9 mouse cellular contexts compared by ENCODE assay signal in genomic region chr6:112197445-112197844, GRCm38 (mm10).
DNase-seq lines count a peak whose midpoint lies in the region; ATAC-seq lines count a peak whose summit lies in the region.
"Had no signal": no experiment of that assay in that cellular context is flagged by ENCODE, and none has a peak within 500 bp of the region (broad histone marks: within the 10 kb centered on the region; RNA-seq: fewer than 3 reads in every experiment).

No protein-coding gene starts in this region.

- H3K27ac ChIP-seq in embryonic facial prominence, embryonic 11.5 days (replicated peaks; ENCODE audit: low read depth, low read length), result no peak overlapping the region
- H3K27ac ChIP-seq in midbrain, embryonic 15.5 days, result no peak overlapping the region

- DNase-seq in spleen, adult 18-20 months, result peak; percentile 34 to 67
- DNase-seq in spleen, adult 12 weeks (ENCODE audit: low spot score), result no peak
- DNase-seq in embryonic facial prominence, embryonic 11.5 days (ENCODE audit: low spot score), result peak; percentile 89
- DNase-seq in heart, adult 18-20 months, result peak; percentile 84 to 90
- peak; percentile 77 for DNase-seq in kidney, adult 18-20 months
- peak; percentile 87 for DNase-seq in left cerebral cortex, postnatal 4 days
- peak; percentile 59 to 61 for DNase-seq in spleen, postnatal 36 days (ENCODE audit: low spot score in 2 of 2)

- no peaks in the 10 kb centered on the region for H3K9me3 ChIP-seq in embryonic facial prominence, embryonic 11.5 days (replicated peaks; ENCODE audit: control insufficient read depth, low read length)
- H3K9me3 ChIP-seq in midbrain, embryonic 15.5 days, result no peaks in the 10 kb centered on the region

- no peak overlapping the region for H3K9ac ChIP-seq in embryonic facial prominence, embryonic 11.5 days (replicated peaks; ENCODE audit: low read length)
- H3K9ac ChIP-seq in midbrain, embryonic 15.5 days, result 0 out of 2 replicates have a peak overlapping the region, but pooled peaks have one; percentile 14

- no peaks in the 10 kb centered on the region for H3K27me3 ChIP-seq in embryonic facial prominence, embryonic 11.5 days (ENCODE audit: control insufficient read depth, insufficient read depth, low read length)
- H3K27me3 ChIP-seq in midbrain, embryonic 15.5 days (replicated peaks), result no peaks in the 10 kb centered on the region

- no peak overlapping the region for H3K4me3 ChIP-seq in embryonic facial prominence, embryonic 11.5 days (ENCODE audit: low read depth, low read length)
- H3K4me3 ChIP-seq in midbrain, embryonic 15.5 days, result peak overlapping the region; percentile 23

- no peak overlapping the region for H3K4me2 ChIP-seq in embryonic facial prominence, embryonic 11.5 days (ENCODE audit: low read depth, low read length)
- H3K4me2 ChIP-seq in midbrain, embryonic 15.5 days, result peak overlapping the region; percentile 43

- no peaks in the 10 kb centered on the region for H3K36me3 ChIP-seq in embryonic facial prominence, embryonic 11.5 days (replicated peaks; ENCODE audit: control insufficient read depth, insufficient read depth, low read depth, low read length)
- no peaks in the 10 kb centered on the region for H3K36me3 ChIP-seq in midbrain, embryonic 15.5 days (replicated peaks)
- H3K36me3 ChIP-seq: G1E had no signal

- no peaks in the 10 kb centered on the region for H3K4me1 ChIP-seq in embryonic facial prominence, embryonic 11.5 days (ENCODE audit: control insufficient read depth, insufficient read depth, low read length)
- 0 out of 2 replicates have a peak, but pooled peaks cover 5% of the 10 kb centered on the region for H3K4me1 ChIP-seq in midbrain, embryonic 15.5 days

- intact Hi-C loops in left cerebral cortex, postnatal 4 days (cut with DNase I), result no loop called here

- 8% methylated on average over 16 of the region's 16 CpGs for WGBS in embryonic facial prominence, embryonic 11.5 days
- 9% methylated on average over 16 of the region's 16 CpGs for WGBS in midbrain, embryonic 15.5 days

- no peak; the same call in 1 of the 2 replicates for ATAC-seq in embryonic facial prominence, embryonic 11.5 days (replicated peaks; ENCODE audit: insufficient number of reproducible peaks, low FRiP score, low TSS enrichment, low read depth)
- ATAC-seq in midbrain, embryonic 15.5 days (replicated peaks), result peak; percentile 77
